Mouse (Mus musculus) bone marrow macrophage, adult 2 months (primary cell): ENCODE data around the gene BC003965. TPM values are rescaled to one million over a fixed set of nuclear protein-coding genes. Genes with fewer than 3 reads are reported as not detected.
"Not testable (repeated sequence)": the region's sequence is repeated elsewhere in the genome, so short reads cannot be mapped to it uniquely, and the experiment has no call there.

Source experiments
- H3K27ac ChIP-seq: 2 replicates; pipeline ENCODE4 v1.5.1; 2012; ENCODE audit warnings: low read depth, low read length; ENCODE audit not compliant: insufficient read depth
- H3K4me1 ChIP-seq: 2 replicates; pipeline ENCODE4 v1.6.1; 2012; ENCODE audit warnings: low read length; ENCODE audit not compliant: control insufficient read depth, insufficient read depth
- H3K4me3 ChIP-seq: 2 replicates; pipeline ENCODE4 v1.5.1; 2012; ENCODE audit warnings: mild to moderate bottlenecking, low read length, moderate library complexity; ENCODE audit not compliant: insufficient read depth
- CTCF ChIP-seq: IDR thresholded peaks from 2 replicates; pipeline ENCODE4 v1.5.1; 2012; ENCODE audit warnings: low read depth, mild to moderate bottlenecking, low read length, moderate library complexity
- POLR2A ChIP-seq: IDR thresholded peaks from 2 replicates; pipeline ENCODE4 v1.6.1; 2012; ENCODE audit warnings: mild to moderate bottlenecking, low read depth, low read length, borderline replicate concordance
- polyA plus RNA-seq: library from polyadenylated mRNA; stranded (reverse); fragments of >200 nt; gene quantifications from 2 replicates; pipeline ENCODE4 v1.2.4, GENCODE M21; 2012; ENCODE audit not compliant: missing spikeins, insufficient read depth, insufficient read length

The BC003965 gene
- polyA plus RNA-seq, 1 experiment, result 9.0 TPM

GRCm38 (mm10) chr17:25227991-25228390 is 43.6 kb downstream of the BC003965 start:
- TF ChIP-seq POLR2A, result no peak
- TF ChIP-seq CTCF, result no peak
- no peak overlapping the region for H3K27ac ChIP-seq
- H3K4me3 ChIP-seq, result no peak overlapping the region
- H3K4me1 ChIP-seq, result peaks cover 15% of the 10 kb centered on the region

GRCm38 (mm10) chr17:25230014-25230655 is 45.8 kb downstream of the BC003965 start:
- not testable (repeated sequence) for H3K4me3 ChIP-seq, H3K4me1 ChIP-seq, H3K27ac ChIP-seq

- TF ChIP-seq POLR2A (no peak), CTCF (no peak)
- Histone ChIP-seq H3K27ac (no peak overlapping the region), H3K4me1 (no peaks in the 10 kb centered on the region), H3K4me3 (no peak overlapping the region)
Observed at GRCm38 (mm10) chr17:25230700-25231099, 46.3 kb downstream of the BC003965 start.

GRCm38 (mm10) chr17:25231621-25232020 is 47.3 kb downstream of the BC003965 start:
- not testable (repeated sequence) for H3K4me3 ChIP-seq, H3K27ac ChIP-seq, H3K4me1 ChIP-seq

GRCm38 (mm10) chr17:25235635-25236034 is 51.3 kb downstream of the BC003965 start:
- no peak for TF ChIP-seq POLR2A
- no peak for TF ChIP-seq CTCF
- Histone ChIP-seq H3K4me3 (no peak overlapping the region), H3K27ac (no peak overlapping the region), H3K4me1 (peaks cover 3% of the 10 kb centered on the region)

Other genes with a start within 250 kb of the BC003965 start
- 56.7 and 64.0 TPM in 2 replicates for gene Mapk8ip3, start 247.6 kb upstream of the BC003965 start, polyA plus RNA-seq
- 35.7 and 42.4 TPM in 2 replicates for gene Jpt2, start 223.9 kb upstream of the BC003965 start, polyA plus RNA-seq
- gene Cramp1l, start 168.8 kb upstream of the BC003965 start, polyA plus RNA-seq, result 16.0 and 17.3 TPM in 2 replicates
- 16.8 and 20.4 TPM in 2 replicates for gene Ift140, start 168.5 kb upstream of the BC003965 start, polyA plus RNA-seq
- gene Tmem204, start 101.0 kb upstream of the BC003965 start, polyA plus RNA-seq, result 0.80 TPM in 1 of 2 replicates, not detected in the other
- 8.3 and 9.5 TPM in 2 replicates for gene Telo2, start 68.6 kb upstream of the BC003965 start, polyA plus RNA-seq
- not detected in 2 replicates for gene Ptx4, start 63.8 kb upstream of the BC003965 start, polyA plus RNA-seq
- 86.1 and 89.4 TPM in 2 replicates for gene Clcn7, start 51.2 kb upstream of the BC003965 start, polyA plus RNA-seq
- gene Ccdc154, start 22.1 kb upstream of the BC003965 start, polyA plus RNA-seq, result 0.33 TPM in 1 of 2 replicates, not detected in the other
- not detected in 2 replicates for gene Gm38655, start 9.1 kb upstream of the BC003965 start, polyA plus RNA-seq
- 10.2 and 12.6 TPM in 2 replicates for gene Unkl, start 3.8 kb downstream of the BC003965 start, polyA plus RNA-seq
- gene Gnptg, start 55.6 kb downstream of the BC003965 start, polyA plus RNA-seq, result 40.5 and 40.8 TPM in 2 replicates
- 19.6 and 19.7 TPM in 2 replicates for gene Tsr3, start 55.6 kb downstream of the BC003965 start, polyA plus RNA-seq
- gene Baiap3, start 71.8 kb downstream of the BC003965 start, polyA plus RNA-seq, result not detected in 2 replicates
- 221 and 242 TPM in 2 replicates for gene Ube2i, start 90.1 kb downstream of the BC003965 start, polyA plus RNA-seq
- 1.2 TPM in 1 of 2 replicates, not detected in the other for gene Prss34, start 113.8 kb downstream of the BC003965 start, polyA plus RNA-seq
- gene Prss28, start 124.1 kb downstream of the BC003965 start, polyA plus RNA-seq, result not detected in 2 replicates
- not detected in 2 replicates for gene Prss29, start 134.1 kb downstream of the BC003965 start, polyA plus RNA-seq
- not detected in 2 replicates for gene Tpsab1, start 161.0 kb downstream of the BC003965 start, polyA plus RNA-seq
- gene Tpsb2, start 181.8 kb downstream of the BC003965 start, polyA plus RNA-seq, result not detected in 2 replicates
- gene Tpsg1, start 184.7 kb downstream of the BC003965 start, polyA plus RNA-seq, result not detected in 2 replicates
- not detected in 2 replicates for gene Cacna1h, start 249.2 kb downstream of the BC003965 start, polyA plus RNA-seq